Mouse (Mus musculus) heart, embryonic 14.5 days (tissue): ENCODE measurements around the gene Nwd2. TPM values are rescaled to one million over a fixed set of nuclear protein-coding genes. Genes with fewer than 3 reads are reported as not detected.

ENCODE experiments used
- ATAC-seq: fragments of 200-750 bp; cut with Nextera tagmentation; 2 replicates; pipeline ENCODE4 v1.8.0; 2017; ENCODE audit warnings: low read depth, moderate TSS enrichment; ENCODE audit not compliant: insufficient number of reproducible peaks, insufficient read depth, low FRiP score
- H3K27ac ChIP-seq, 2 experiments: fragments of 200-500 bp in 1 of 2; fragments of 300-500 bp in 1 of 2; sonication (generic) in 1 of 2; replicated peaks in 1 of 2; 2 replicates each; pipeline ENCODE4 v1.5.1; 2012 to 2014; ENCODE audit warnings: low read depth in 2 of 2, low read length in 2 of 2, control low read depth in 1 of 2, mild to moderate bottlenecking in 1 of 2, mixed read lengths in 1 of 2; ENCODE audit not compliant: control insufficient read depth in 1 of 2, insufficient read depth in 1 of 2
- H3K27me3 ChIP-seq: fragments of 300-500 bp; sonication (generic); 2 replicates; pipeline ENCODE4 v1.6.1; 2014; ENCODE audit warnings: mild to moderate bottlenecking, low read length, control low read depth; ENCODE audit not compliant: control insufficient read depth, insufficient read depth
- H3K36me3 ChIP-seq: fragments of 300-500 bp; sonication (generic); 2 replicates; pipeline ENCODE4 v1.6.1; 2014; ENCODE audit warnings: mild to moderate bottlenecking, control low read depth, low read length, mixed read lengths; ENCODE audit not compliant: control insufficient read depth, insufficient read depth
- H3K4me1 ChIP-seq, 2 experiments: fragments of 200-500 bp in 1 of 2; fragments of 300-500 bp in 1 of 2; sonication (generic) in 1 of 2; 2 replicates each; pipeline ENCODE4 v1.6.1; 2012 to 2014; ENCODE audit warnings: low read length in 2 of 2, control low read depth in 1 of 2, mixed read lengths in 1 of 2; ENCODE audit not compliant: control insufficient read depth in 2 of 2, insufficient read depth in 2 of 2
- H3K4me2 ChIP-seq: fragments of 300-500 bp; sonication (generic); 2 replicates; pipeline ENCODE4 v1.6.1; 2014; ENCODE audit warnings: mild to moderate bottlenecking, low read length
- H3K4me3 ChIP-seq, 2 experiments: fragments of 200-500 bp in 1 of 2; fragments of 300-500 bp in 1 of 2; sonication (generic) in 1 of 2; 2 replicates each; pipeline ENCODE4 v1.5.1; 2012 to 2014; ENCODE audit warnings: low read length in 2 of 2, mild to moderate bottlenecking in 2 of 2, control low read depth in 1 of 2, low read depth in 1 of 2, moderate library complexity in 1 of 2; ENCODE audit not compliant: control insufficient read depth in 1 of 2, insufficient read depth in 1 of 2
- H3K9ac ChIP-seq: fragments of 300-500 bp; sonication (generic); 2 replicates; pipeline ENCODE4 v1.6.1; 2014; ENCODE audit warnings: mild to moderate bottlenecking, low read length
- H3K9me3 ChIP-seq: fragments of 300-500 bp; sonication (generic); 2 replicates; pipeline ENCODE4 v1.6.1; 2016; ENCODE audit warnings: low read length, control low read depth; ENCODE audit not compliant: control insufficient read depth
- WGBS: fragments of 180-500 bp; shearing (Covaris S2); extraction: QIAGEN DNeasy Blood & Tissue Kit; methylation state at CpG from one replicate; pipeline ENCODE4 v1.1.7; 2014; 5-methylcytosine and 5-hydroxymethylcytosine counted together
- polyA plus RNA-seq: library from polyadenylated mRNA; unstranded; fragments of >200 nt; fragmentation: Nextera tagmentation; extraction: Ambion mirVana; gene quantifications from 2 replicates; pipeline ENCODE4 v1.2.1, GENCODE M21; 2014

The Nwd2 gene
- polyA plus RNA-seq, 1 experiment from 2014 or later, result 0.20 TPM

- Histone ChIP-seq H3K4me2 (no peak overlapping the region), H3K9me3 (no peaks in the 10 kb centered on the region), H3K36me3 (no peaks in the 10 kb centered on the region), H3K4me1 (no peaks in the 10 kb centered on the region), H3K4me3 (no peak overlapping the region), H3K9ac (no peak overlapping the region), H3K27me3 (no peaks in the 10 kb centered on the region), H3K27ac (no peak overlapping the region)
- no peak for ATAC-seq
- WGBS, result 77% methylated on average over 4 of the region's 4 CpGs
These were observed 182.2 kb downstream of the Nwd2 start for GRCm38 (mm10) chr5:63831054-63831453.

- no peak overlapping the region for H3K9ac ChIP-seq
- no peaks in the 10 kb centered on the region for H3K4me1 ChIP-seq
- H3K4me3 ChIP-seq, result no peak overlapping the region
- 69% methylated on average over 5 of the region's 5 CpGs for WGBS
- ATAC-seq, result no peak
- no peaks in the 10 kb centered on the region for H3K36me3 ChIP-seq
- no peaks in the 10 kb centered on the region for H3K9me3 ChIP-seq
- H3K27ac ChIP-seq, result no peak overlapping the region
- H3K27me3 ChIP-seq, result no peaks in the 10 kb centered on the region
- H3K4me2 ChIP-seq, result no peak overlapping the region
These were observed 185.1 kb downstream of the Nwd2 start for GRCm38 (mm10) chr5:63833955-63834354.

GRCm38 (mm10) chr5:63834435-63834834 is 185.5 kb downstream of the Nwd2 start:
- no peak for ATAC-seq
- H3K27me3 ChIP-seq, result no peaks in the 10 kb centered on the region

GRCm38 (mm10) chr5:63837115-63837514 is 188.2 kb downstream of the Nwd2 start:
- no peak for ATAC-seq
- Histone ChIP-seq H3K9ac (no peak overlapping the region), H3K27me3 (no peaks in the 10 kb centered on the region), H3K9me3 (no peaks in the 10 kb centered on the region), H3K4me1 (no peaks in the 10 kb centered on the region), H3K36me3 (no peaks in the 10 kb centered on the region), H3K27ac (no peak overlapping the region), H3K4me2 (no peak overlapping the region), H3K4me3 (no peak overlapping the region)
- WGBS, result 68% methylated on average over 5 of the region's 5 CpGs

More at GRCm38 (mm10) chr5:63834435-63834834, 185.5 kb downstream of the Nwd2 start:
- Histone ChIP-seq H3K36me3 (no peaks in the 10 kb centered on the region), H3K4me2 (no peak overlapping the region), H3K4me1 (no peaks in the 10 kb centered on the region), H3K9ac (no peak overlapping the region), H3K9me3 (no peaks in the 10 kb centered on the region), H3K27ac (no peak overlapping the region), H3K4me3 (no peak overlapping the region)
- WGBS, result 84% methylated on average over 3 of the region's 3 CpGs

GRCm38 (mm10) chr5:63837851-63838250 is 188.9 kb downstream of the Nwd2 start:
- H3K4me2 ChIP-seq, result no peak overlapping the region
- no peaks in the 10 kb centered on the region for H3K9me3 ChIP-seq
- no peak overlapping the region for H3K9ac ChIP-seq
- whole genome bisulfite sequencing, result 82% methylated on average over 2 of the region's 2 CpGs
- no peaks in the 10 kb centered on the region for H3K27me3 ChIP-seq
- H3K36me3 ChIP-seq, result no peaks in the 10 kb centered on the region
- H3K27ac ChIP-seq, result no peak overlapping the region
- no peak overlapping the region for H3K4me3 ChIP-seq
- no peak for ATAC-seq
- no peaks in the 10 kb centered on the region for H3K4me1 ChIP-seq

- Histone ChIP-seq H3K27me3 (no peaks in the 10 kb centered on the region), H3K4me3 (no peak overlapping the region), H3K9ac (no peak overlapping the region), H3K9me3 (no peaks in the 10 kb centered on the region), H3K27ac (no peak overlapping the region), H3K36me3 (no peaks in the 10 kb centered on the region), H3K4me2 (no peak overlapping the region), H3K4me1 (no peaks in the 10 kb centered on the region)
- ATAC-seq, result no peak
- 84% methylated on average over 12 of the region's 12 CpGs for WGBS
These were observed 191.0 kb downstream of the Nwd2 start for GRCm38 (mm10) chr5:63839801-63840416.

- Histone ChIP-seq H3K4me1 (no peaks in the 10 kb centered on the region), H3K36me3 (no peaks in the 10 kb centered on the region), H3K27me3 (no peaks in the 10 kb centered on the region), H3K27ac (no peak overlapping the region), H3K4me2 (no peak overlapping the region), H3K9me3 (peaks cover 3% of the 10 kb centered on the region; the same call in 1 of the 2 replicates), H3K4me3 (no peak overlapping the region), H3K9ac (no peak overlapping the region)
- ATAC-seq, result no peak
- 90% methylated on average over 8 of the region's 8 CpGs for WGBS
These were observed 198.2 kb downstream of the Nwd2 start for GRCm38 (mm10) chr5:63847080-63847479.
